Mouse (Mus musculus): ENCODE measurements around the gene Icosl. TPM values are rescaled to one million over a fixed set of nuclear protein-coding genes. Genes with fewer than 3 reads are reported as not detected.

Gene Icosl
- polyA plus RNA-seq, 1 experiment from 2014 or later, result 0.94 TPM

GRCm38 (mm10) chr10:78063122-78063521 lies 6.0 kb upstream of the Icosl start:
- Histone ChIP-seq H3K9me3 (ENCODE audit: control insufficient read depth, low read length) (no peaks in the 10 kb centered on the region), H3K36me3 (ENCODE audit: control insufficient read depth, insufficient read depth, low read length) (no peaks in the 10 kb centered on the region), H3K4me2 (ENCODE audit: low read length) (no peak overlapping the region), H3K27ac (ENCODE audit: low read depth, low read length) (no peak overlapping the region), H3K4me3 (ENCODE audit: low read length) (no peak overlapping the region), H3K27me3 (replicated peaks; ENCODE audit: control insufficient read depth, insufficient read depth, low read length) (peaks cover 3% of the 10 kb centered on the region), H3K9ac (ENCODE audit: low read depth, low read length) (no peak overlapping the region), H3K4me1 (ENCODE audit: control insufficient read depth, insufficient read depth, low read depth, low read length) (no peaks in the 10 kb centered on the region)
- ATAC-seq, result no peak
- 82% methylated on average over 9 of the region's 9 CpGs for WGBS

- peaks cover 5% of the 10 kb centered on the region for H3K4me1 ChIP-seq (ENCODE audit: control insufficient read depth, insufficient read depth, low read depth, low read length)
- no peak overlapping the region for H3K4me2 ChIP-seq (ENCODE audit: low read length)
- ATAC-seq, result no peak
- WGBS, result 45% methylated on average over 4 of the region's 4 CpGs
- H3K27ac ChIP-seq (ENCODE audit: low read depth, low read length), result no peak overlapping the region
- no peaks in the 10 kb centered on the region for H3K36me3 ChIP-seq (ENCODE audit: control insufficient read depth, insufficient read depth, low read length)
- no peak overlapping the region for H3K4me3 ChIP-seq (ENCODE audit: low read length)
- peaks cover 6% of the 10 kb centered on the region for H3K27me3 ChIP-seq (replicated peaks; ENCODE audit: control insufficient read depth, insufficient read depth, low read length)
- H3K9ac ChIP-seq (ENCODE audit: low read depth, low read length), result no peak overlapping the region
- no peaks in the 10 kb centered on the region for H3K9me3 ChIP-seq (ENCODE audit: control insufficient read depth, low read length)
Measured at GRCm38 (mm10) chr10:78067226-78067625, 1.9 kb upstream of the Icosl start.

- Histone ChIP-seq H3K36me3 (ENCODE audit: control insufficient read depth, insufficient read depth, low read length) (no peaks in the 10 kb centered on the region), H3K9ac (ENCODE audit: low read depth, low read length) (0 out of 2 replicates have a peak overlapping the region, but pooled peaks have one; percentile 66), H3K4me3 (ENCODE audit: low read length) (peak overlapping the region; percentile 69), H3K27me3 (replicated peaks; ENCODE audit: control insufficient read depth, insufficient read depth, low read length) (peaks cover 6% of the 10 kb centered on the region), H3K9me3 (ENCODE audit: control insufficient read depth, low read length) (no peaks in the 10 kb centered on the region), H3K4me1 (ENCODE audit: control insufficient read depth, insufficient read depth, low read depth, low read length) (peaks cover 5% of the 10 kb centered on the region), H3K4me2 (ENCODE audit: low read length) (peak overlapping the region; percentile 100), H3K27ac (ENCODE audit: low read depth, low read length) (no peak overlapping the region)
- ATAC-seq, result peak; percentile 7; the same call in 1 of the 2 replicates
- 21% methylated on average over 11 of the region's 11 CpGs for WGBS
Measured at GRCm38 (mm10) chr10:78068541-78068940, 561 bp upstream of the Icosl start.

GRCm38 (mm10) chr10:78074151-78074550 lies 5.0 kb downstream of the Icosl start:
- no peak overlapping the region for H3K4me3 ChIP-seq (ENCODE audit: low read length)

GRCm38 (mm10) chr10:78074977-78075376 lies 5.9 kb downstream of the Icosl start:
- H3K9ac ChIP-seq (ENCODE audit: low read depth, low read length), result no peak overlapping the region
- no peak overlapping the region for H3K4me2 ChIP-seq (ENCODE audit: low read length)
- WGBS, result 86% methylated on average over 11 of the region's 11 CpGs
- H3K36me3 ChIP-seq (ENCODE audit: control insufficient read depth, insufficient read depth, low read length), result no peaks in the 10 kb centered on the region
- H3K27me3 ChIP-seq (replicated peaks; ENCODE audit: control insufficient read depth, insufficient read depth, low read length), result peaks cover 1% of the 10 kb centered on the region; the same call in 1 of the 2 replicates
- H3K27ac ChIP-seq (ENCODE audit: low read depth, low read length), result no peak overlapping the region
- H3K4me3 ChIP-seq (ENCODE audit: low read length), result no peak overlapping the region
- ATAC-seq, result no peak
- H3K9me3 ChIP-seq (ENCODE audit: control insufficient read depth, low read length), result no peaks in the 10 kb centered on the region
- no peaks in the 10 kb centered on the region; the same call in 1 of the 2 replicates for H3K4me1 ChIP-seq (ENCODE audit: control insufficient read depth, insufficient read depth, low read depth, low read length)

More at GRCm38 (mm10) chr10:78074151-78074550, 5.0 kb downstream of the Icosl start:
- no peaks in the 10 kb centered on the region for H3K9me3 ChIP-seq (ENCODE audit: control insufficient read depth, low read length)
- H3K4me2 ChIP-seq (ENCODE audit: low read length), result no peak overlapping the region
- no peak for ATAC-seq
- peaks cover 5% of the 10 kb centered on the region; the same call in 1 of the 2 replicates for H3K4me1 ChIP-seq (ENCODE audit: control insufficient read depth, insufficient read depth, low read depth, low read length)
- no peaks in the 10 kb centered on the region for H3K36me3 ChIP-seq (ENCODE audit: control insufficient read depth, insufficient read depth, low read length)
- H3K27me3 ChIP-seq (replicated peaks; ENCODE audit: control insufficient read depth, insufficient read depth, low read length), result peaks cover 2% of the 10 kb centered on the region
- no peak overlapping the region for H3K27ac ChIP-seq (ENCODE audit: low read depth, low read length)
- 85% methylated on average over 3 of the region's 4 CpGs for WGBS
- H3K9ac ChIP-seq (ENCODE audit: low read depth, low read length), result no peak overlapping the region

GRCm38 (mm10) chr10:78077862-78078261 lies 8.8 kb downstream of the Icosl start:
- no peaks in the 10 kb centered on the region for H3K9me3 ChIP-seq (ENCODE audit: control insufficient read depth, low read length)
- no peak for ATAC-seq
- H3K27ac ChIP-seq (ENCODE audit: low read depth, low read length), result no peak overlapping the region
- no peak overlapping the region for H3K4me3 ChIP-seq (ENCODE audit: low read length)
- H3K27me3 ChIP-seq (replicated peaks; ENCODE audit: control insufficient read depth, insufficient read depth, low read length), result no peaks in the 10 kb centered on the region
- WGBS, result 83% methylated on average over 9 of the region's 9 CpGs
- no peak overlapping the region for H3K9ac ChIP-seq (ENCODE audit: low read depth, low read length)
- no peak overlapping the region for H3K4me2 ChIP-seq (ENCODE audit: low read length)
- H3K36me3 ChIP-seq (ENCODE audit: control insufficient read depth, insufficient read depth, low read length), result no peaks in the 10 kb centered on the region
- no peaks in the 10 kb centered on the region for H3K4me1 ChIP-seq (ENCODE audit: control insufficient read depth, insufficient read depth, low read depth, low read length)

- no peak for ATAC-seq
- Histone ChIP-seq H3K4me3 (ENCODE audit: low read length) (no peak overlapping the region), H3K4me2 (ENCODE audit: low read length) (no peak overlapping the region), H3K27me3 (replicated peaks; ENCODE audit: control insufficient read depth, insufficient read depth, low read length) (no peaks in the 10 kb centered on the region), H3K4me1 (ENCODE audit: control insufficient read depth, insufficient read depth, low read depth, low read length) (no peaks in the 10 kb centered on the region), H3K36me3 (ENCODE audit: control insufficient read depth, insufficient read depth, low read length) (no peaks in the 10 kb centered on the region), H3K9ac (ENCODE audit: low read depth, low read length) (no peak overlapping the region), H3K9me3 (ENCODE audit: control insufficient read depth, low read length) (no peaks in the 10 kb centered on the region), H3K27ac (ENCODE audit: low read depth, low read length) (no peak overlapping the region)
- WGBS, result 82% methylated on average over 5 of the region's 5 CpGs
Measured at GRCm38 (mm10) chr10:78078276-78078675, 9.2 kb downstream of the Icosl start.

- Histone ChIP-seq H3K27ac (ENCODE audit: low read depth, low read length) (no peak overlapping the region), H3K36me3 (ENCODE audit: control insufficient read depth, insufficient read depth, low read length) (no peaks in the 10 kb centered on the region), H3K4me1 (ENCODE audit: control insufficient read depth, insufficient read depth, low read depth, low read length) (no peaks in the 10 kb centered on the region), H3K4me3 (ENCODE audit: low read length) (no peak overlapping the region), H3K4me2 (ENCODE audit: low read length) (no peak overlapping the region), H3K9me3 (ENCODE audit: control insufficient read depth, low read length) (no peaks in the 10 kb centered on the region), H3K9ac (ENCODE audit: low read depth, low read length) (no peak overlapping the region), H3K27me3 (replicated peaks; ENCODE audit: control insufficient read depth, insufficient read depth, low read length) (no peaks in the 10 kb centered on the region)
- WGBS, result 76% methylated on average over 4 of the region's 4 CpGs
- ATAC-seq, result no peak
Measured at GRCm38 (mm10) chr10:78079955-78080591, 11.0 kb downstream of the Icosl start.

- H3K4me2 ChIP-seq (ENCODE audit: low read length), result no peak overlapping the region
- no peaks in the 10 kb centered on the region for H3K4me1 ChIP-seq (ENCODE audit: control insufficient read depth, insufficient read depth, low read depth, low read length)
- no peaks in the 10 kb centered on the region for H3K36me3 ChIP-seq (ENCODE audit: control insufficient read depth, insufficient read depth, low read length)
- H3K4me3 ChIP-seq (ENCODE audit: low read length), result no peak overlapping the region
- 77% methylated on average over 1 of the region's 1 CpGs for WGBS
- H3K27me3 ChIP-seq (replicated peaks; ENCODE audit: control insufficient read depth, insufficient read depth, low read length), result no peaks in the 10 kb centered on the region
- H3K9ac ChIP-seq (ENCODE audit: low read depth, low read length), result no peak overlapping the region
- ATAC-seq, result no peak
- H3K9me3 ChIP-seq (ENCODE audit: control insufficient read depth, low read length), result no peaks in the 10 kb centered on the region
- no peak overlapping the region for H3K27ac ChIP-seq (ENCODE audit: low read depth, low read length)
Measured at GRCm38 (mm10) chr10:78084073-78084472, 15.0 kb downstream of the Icosl start.
